In genomic region chr16:86347753-86348152, GRCm38 (mm10) we compare ENCODE assay signal across 31 mouse cellular contexts.
DNase-seq lines count a peak whose midpoint lies in the region; ATAC-seq and TF ChIP-seq lines count a peak whose summit lies in the region.
"Had no signal": no experiment of that assay in that cellular context is flagged by ENCODE, and none has a peak within 500 bp of the region (broad histone marks: within the 10 kb centered on the region; RNA-seq: fewer than 3 reads in every experiment).

No protein-coding gene starts in this region.

- H3K4me3 ChIP-seq in limb, embryonic 14.5 days (replicated peaks; ENCODE audit: low read length) = no peak overlapping the region
- no peak overlapping the region for H3K4me3 ChIP-seq in limb, embryonic 10.5 days
- H3K4me3 ChIP-seq in myocyte = no peak overlapping the region
- H3K4me3 ChIP-seq: embryonic facial prominence, embryonic 10.5 days; embryonic facial prominence, embryonic 13.5 days; forebrain, embryonic 12.5 days; forebrain, embryonic 15.5 days; gastrocnemius, adult 2 months; heart, embryonic 12.5 days; heart, embryonic 15.5 days; hindbrain, embryonic 10.5 days; hindbrain, embryonic 13.5 days; intestine, embryonic 15.5 days had no signal

- H3K27ac ChIP-seq in limb, embryonic 14.5 days (replicated peaks; ENCODE audit: low read depth, low read length) = no peak overlapping the region
- H3K27ac ChIP-seq in limb, embryonic 10.5 days = no peak overlapping the region
- H3K27ac ChIP-seq: embryonic facial prominence, embryonic 10.5 days; embryonic facial prominence, embryonic 13.5 days; forebrain, embryonic 12.5 days; forebrain, embryonic 15.5 days; gastrocnemius, adult 2 months; heart, embryonic 15.5 days; hindbrain, embryonic 10.5 days; hindbrain, embryonic 13.5 days; intestine, embryonic 15.5 days had no signal

- no peak overlapping the region for H3K9ac ChIP-seq in limb, embryonic 14.5 days (ENCODE audit: low read depth, low read length, severe bottlenecking)
- H3K9ac ChIP-seq: embryonic facial prominence, embryonic 13.5 days; forebrain, embryonic 12.5 days; forebrain, embryonic 15.5 days; heart, embryonic 12.5 days; heart, embryonic 15.5 days; hindbrain, embryonic 13.5 days; intestine, embryonic 15.5 days had no signal

- no peak for TF ChIP-seq POLR2A in limb, embryonic 14.5 days (IDR thresholded peaks at IDR 0.05; ENCODE audit: borderline replicate concordance, extremely low read depth, insufficient read depth, insufficient read length)
- no peak for TF ChIP-seq POLR2A in myocyte (IDR thresholded peaks at IDR 0.05; ENCODE audit: insufficient read length, low read depth)

- no peaks in the 10 kb centered on the region for H3K36me3 ChIP-seq in limb, embryonic 14.5 days (ENCODE audit: control insufficient read depth, insufficient read depth, low read length)
- H3K36me3 ChIP-seq in limb, embryonic 10.5 days = no peaks in the 10 kb centered on the region
- H3K36me3 ChIP-seq in myocyte (ENCODE audit: control insufficient read depth, insufficient read depth) = no peaks in the 10 kb centered on the region
- H3K36me3 ChIP-seq: embryonic facial prominence, embryonic 10.5 days; embryonic facial prominence, embryonic 13.5 days; forebrain, embryonic 12.5 days; forebrain, embryonic 15.5 days; G1E; heart, embryonic 12.5 days; heart, embryonic 15.5 days; hindbrain, embryonic 10.5 days; hindbrain, embryonic 13.5 days; intestine, embryonic 15.5 days had no signal

- no peak overlapping the region for H3ac ChIP-seq in myocyte (ENCODE audit: control insufficient read depth, insufficient read length)

- peak; percentile 34 for DNase-seq in limb, embryonic 14.5 days (ENCODE audit: low spot score)
- no peak for DNase-seq in limb, embryonic 10.5 days (ENCODE audit: low spot score)
- peak; percentile 87 for DNase-seq in Muller cell, postnatal 12 days (ENCODE audit: inconsistent ontology term)
- DNase-seq in frontal cortex, postnatal 36 days (ENCODE audit: low spot score in 2 of 2) = no peak
- DNase-seq in frontal cortex, adult 2 months (ENCODE audit: extremely low spot score in 1 of 2, low spot score in 1 of 2) = no peak
- DNase-seq: adrenal gland, adult 8-10 months; adrenal gland, postnatal 25 days; cerebellum, adult 11-12 months; cerebellum, adult 8-10 months; cerebellum, postnatal 10 days; cerebellum, postnatal 36 days; embryo, embryonic 11 days; gastrocnemius, adult 2 months; gastrocnemius, postnatal 25 days; heart, adult 18-20 months; heart, postnatal 10 days; heart, postnatal 36 days; kidney, adult 11 months had no signal

- no peak overlapping the region for H3K4me2 ChIP-seq in limb, embryonic 14.5 days (replicated peaks; ENCODE audit: low read depth, low read length, severe bottlenecking)
- H3K4me2 ChIP-seq in myocyte (ENCODE audit: low read depth) = peak overlapping the region; percentile 60
- H3K4me2 ChIP-seq: embryonic facial prominence, embryonic 13.5 days; forebrain, embryonic 12.5 days; forebrain, embryonic 15.5 days; heart, embryonic 12.5 days; heart, embryonic 15.5 days; hindbrain, embryonic 13.5 days; intestine, embryonic 15.5 days had no signal

- H3K79me2 ChIP-seq in myocyte (ENCODE audit: control insufficient read depth, insufficient read depth) = no peaks in the 10 kb centered on the region

- H3K4me1 ChIP-seq in limb, embryonic 14.5 days (ENCODE audit: control insufficient read depth, insufficient read depth, low read length) = no peaks in the 10 kb centered on the region
- no peaks in the 10 kb centered on the region for H3K4me1 ChIP-seq in limb, embryonic 10.5 days
- H3K4me1 ChIP-seq: embryonic facial prominence, embryonic 10.5 days; embryonic facial prominence, embryonic 13.5 days; forebrain, embryonic 12.5 days; forebrain, embryonic 15.5 days; heart, embryonic 12.5 days; heart, embryonic 15.5 days; hindbrain, embryonic 10.5 days; hindbrain, embryonic 13.5 days; intestine, embryonic 15.5 days had no signal

- 55% methylated on average over 5 of the region's 5 CpGs for WGBS in limb, embryonic 14.5 days
- 89% methylated on average over 5 of the region's 5 CpGs for WGBS in limb, embryonic 10.5 days

- H3K27me3 ChIP-seq in limb, embryonic 14.5 days (ENCODE audit: control insufficient read depth, insufficient read depth, low read length) = no peaks in the 10 kb centered on the region
- H3K27me3 ChIP-seq in limb, embryonic 10.5 days (ENCODE audit: low read depth, poor library complexity, severe bottlenecking) = no peaks in the 10 kb centered on the region
- H3K27me3 ChIP-seq in myocyte (ENCODE audit: control insufficient read depth, insufficient read depth, insufficient read length) = no peaks in the 10 kb centered on the region
- H3K27me3 ChIP-seq: embryonic facial prominence, embryonic 13.5 days; forebrain, embryonic 12.5 days; forebrain, embryonic 15.5 days; heart, embryonic 12.5 days; heart, embryonic 15.5 days; hindbrain, embryonic 13.5 days; intestine, embryonic 15.5 days had no signal

- H3K9me3 ChIP-seq in limb, embryonic 14.5 days (ENCODE audit: control insufficient read depth, low read length) = no peaks in the 10 kb centered on the region
- no peaks in the 10 kb centered on the region for H3K9me3 ChIP-seq in limb, embryonic 10.5 days (replicated peaks)
- H3K9me3 ChIP-seq: embryonic facial prominence, embryonic 10.5 days; embryonic facial prominence, embryonic 13.5 days; forebrain, embryonic 12.5 days; forebrain, embryonic 15.5 days; G1E; heart, embryonic 12.5 days; heart, embryonic 15.5 days; hindbrain, embryonic 10.5 days; hindbrain, embryonic 13.5 days; intestine, embryonic 15.5 days had no signal

- ATAC-seq in limb, embryonic 14.5 days (ENCODE audit: low FRiP score, low read depth) = no peak
- ATAC-seq: activated CD4-positive, CD25-positive, alpha-beta regulatory T cell, adult 4 months; forebrain, embryonic 15.5 days; hindbrain, embryonic 16.5 days; intestine, embryonic 15.5 days had no signal

TF ChIP-seq in myocyte, 11 proteins besides CTCF, POLR2A, EP300 and RAD21:
- no peak for TF ChIP-seq MAX (IDR thresholded peaks at IDR 0.05; ENCODE audit: low read depth)
- no peak for TF ChIP-seq E2F4 (IDR thresholded peaks at IDR 0.05; ENCODE audit: insufficient read depth)
- no peak for TF ChIP-seq CEBPB (IDR thresholded peaks at IDR 0.05; ENCODE audit: insufficient read depth, poor library complexity, severe bottlenecking)
- no peak for TF ChIP-seq USF1 (IDR thresholded peaks at IDR 0.05; ENCODE audit: low read depth)
- TF ChIP-seq POLR2AphosphoS2 (IDR thresholded peaks at IDR 0.05; ENCODE audit: insufficient read length, low read depth) = no peak
- no peak for TF ChIP-seq MYOG (IDR thresholded peaks at IDR 0.05; ENCODE audit: control insufficient read depth in 1 of 3, insufficient read depth in 1 of 3, insufficient read length in 2 of 3, low read depth in 2 of 3)
- no peak for TF ChIP-seq TCF12 (IDR thresholded peaks at IDR 0.05; ENCODE audit: insufficient read depth, poor library complexity, severe bottlenecking)
- TF ChIP-seq SRF (IDR thresholded peaks at IDR 0.05; ENCODE audit: control insufficient read depth, insufficient read length, low read depth) = no peak
- TF ChIP-seq TCF3 (IDR thresholded peaks at IDR 0.05; ENCODE audit: insufficient read length, low read depth) = no peak
- TF ChIP-seq MYOD1 (IDR thresholded peaks at IDR 0.05; ENCODE audit: control insufficient read depth in 1 of 3, insufficient read length in 2 of 3, low read depth in 2 of 3) = no peak
- TF ChIP-seq REST (IDR thresholded peaks at IDR 0.05; ENCODE audit: insufficient read depth, insufficient read length) = no peak

Comparison
In these comparisons a context has a peak if more than half of its experiments do, and no peak if none do; other contexts are left out.
1. DNase-seq: peak in limb, embryonic 14.5 days (single experiment) and Muller cell, postnatal 12 days (single experiment); none in limb, embryonic 10.5 days (single experiment), frontal cortex, postnatal 36 days (0 of 2) and frontal cortex, adult 2 months (0 of 2).